Mouse (Mus musculus): ENCODE measurements around the gene Ugt1a9. TPM values are rescaled to one million over a fixed set of nuclear protein-coding genes. Genes with fewer than 3 reads are reported as not detected.

Gene Ugt1a9
- total RNA-seq, 1 experiment from 2014 or later: 5.9 TPM

GRCm38 (mm10) chr1:88235894-88236415, 165.4 kb downstream of the Ugt1a9 start:
- no peak for DNase-seq

GRCm38 (mm10) chr1:88237311-88237710, 166.7 kb downstream of the Ugt1a9 start:
- no peak for DNase-seq

GRCm38 (mm10) chr1:88238771-88239170, 168.2 kb downstream of the Ugt1a9 start:
- no peak for DNase-seq

GRCm38 (mm10) chr1:88240072-88240471, 169.5 kb downstream of the Ugt1a9 start:
- peak; percentile 59 for DNase-seq

GRCm38 (mm10) chr1:88240579-88240978, 170.0 kb downstream of the Ugt1a9 start:
- no peak for DNase-seq

- no peak for DNase-seq
Measured at GRCm38 (mm10) chr1:88243861-88244260, 173.3 kb downstream of the Ugt1a9 start.

DNA sequence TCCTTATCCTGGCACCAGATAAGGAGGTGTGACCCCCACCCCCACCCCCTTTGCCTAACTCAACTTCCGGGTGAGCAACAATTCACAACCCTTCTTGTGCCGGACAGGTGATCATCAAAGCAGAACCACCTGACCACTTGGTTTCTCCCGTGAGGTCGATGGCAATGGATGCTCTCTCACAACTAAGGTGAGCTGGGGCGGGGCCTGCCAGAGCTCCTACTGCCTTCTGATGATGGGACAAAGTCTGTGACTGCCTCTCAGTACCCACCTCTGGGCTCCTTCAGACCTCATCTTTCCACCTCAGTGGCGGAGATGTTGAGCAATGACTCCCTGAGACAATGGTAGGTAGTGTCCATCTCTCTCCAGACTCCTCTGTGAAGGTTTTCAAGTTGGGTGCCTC, 175.3 kb downstream of the Ugt1a9 start:
- DNase-seq: no peak

- DNase-seq: no peak
Measured at GRCm38 (mm10) chr1:88246386-88246785, 175.8 kb downstream of the Ugt1a9 start.

GRCm38 (mm10) chr1:88247660-88248059, 177.1 kb downstream of the Ugt1a9 start:
- DNase-seq: no peak

DNA sequence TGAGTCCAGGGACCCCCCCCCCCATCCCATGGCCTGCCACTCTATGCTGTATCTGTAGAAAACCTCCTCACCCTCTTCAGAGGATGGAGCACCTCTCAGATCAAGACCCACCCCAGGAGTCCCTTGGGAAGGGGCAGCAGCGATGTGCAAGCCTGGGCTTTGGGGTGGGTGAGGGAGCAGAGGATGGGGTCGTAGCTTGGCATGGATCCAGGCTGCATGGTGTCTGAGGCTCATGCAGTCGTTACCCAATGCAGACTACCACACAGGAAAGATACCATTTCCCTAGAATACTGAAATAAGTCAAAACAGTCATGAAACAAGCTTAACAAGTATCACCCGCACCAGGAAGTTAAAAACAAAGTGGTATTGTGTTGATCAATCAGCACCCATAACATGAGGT, 178.1 kb downstream of the Ugt1a9 start:
- DNase-seq: no peak

- no peak for DNase-seq
Measured at GRCm38 (mm10) chr1:88249596-88249995, 179.0 kb downstream of the Ugt1a9 start.

- no peak for DNase-seq
Measured at GRCm38 (mm10) chr1:88250023-88250422, 179.4 kb downstream of the Ugt1a9 start.

DNA sequence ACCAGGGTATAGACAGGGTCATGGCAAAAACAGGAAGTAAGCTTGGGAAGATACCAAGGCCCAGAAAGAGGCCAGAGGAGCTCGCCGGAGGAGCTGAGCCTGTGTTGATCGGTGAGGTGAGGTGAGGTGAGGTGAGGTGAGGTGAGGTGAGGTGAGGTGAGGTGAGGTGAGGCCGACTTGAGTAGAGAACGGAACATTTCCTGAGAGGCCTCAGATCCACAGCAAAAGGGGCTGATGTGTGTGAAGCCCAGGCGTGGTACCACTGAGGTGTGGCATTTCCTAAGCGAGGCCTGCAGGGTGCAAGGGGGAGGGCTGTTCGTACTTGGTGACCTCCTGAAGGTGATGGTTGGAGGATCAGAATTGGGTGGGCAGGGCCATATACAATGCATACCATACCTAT, 182.5 kb downstream of the Ugt1a9 start:
- no peak for DNase-seq

- DNase-seq: no peak
Measured at GRCm38 (mm10) chr1:88253540-88253939, 182.9 kb downstream of the Ugt1a9 start.

GRCm38 (mm10) chr1:88254793-88255465, 184.3 kb downstream of the Ugt1a9 start:
- DNase-seq: no peak

DNA sequence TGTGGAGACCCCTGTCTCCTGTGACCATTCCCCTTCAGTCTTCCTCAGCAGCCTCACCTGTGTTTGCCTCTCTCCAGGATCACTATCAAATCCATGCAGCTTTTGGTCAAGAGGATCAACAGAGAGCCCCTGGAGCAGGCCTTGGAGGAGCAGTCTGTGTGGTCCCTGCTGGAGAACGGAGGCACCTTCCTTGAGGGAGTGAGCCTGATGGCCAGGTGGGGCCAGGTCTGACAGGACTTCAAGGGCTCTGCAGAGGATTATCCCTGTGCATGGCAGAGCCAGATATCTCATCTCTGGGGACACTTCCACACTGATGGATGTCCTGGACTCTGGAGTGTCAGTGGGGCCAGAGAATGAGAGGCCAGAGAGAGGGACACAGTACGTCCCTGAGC, 184.9 kb downstream of the Ugt1a9 start:
- no peak for DNase-seq

DNA sequence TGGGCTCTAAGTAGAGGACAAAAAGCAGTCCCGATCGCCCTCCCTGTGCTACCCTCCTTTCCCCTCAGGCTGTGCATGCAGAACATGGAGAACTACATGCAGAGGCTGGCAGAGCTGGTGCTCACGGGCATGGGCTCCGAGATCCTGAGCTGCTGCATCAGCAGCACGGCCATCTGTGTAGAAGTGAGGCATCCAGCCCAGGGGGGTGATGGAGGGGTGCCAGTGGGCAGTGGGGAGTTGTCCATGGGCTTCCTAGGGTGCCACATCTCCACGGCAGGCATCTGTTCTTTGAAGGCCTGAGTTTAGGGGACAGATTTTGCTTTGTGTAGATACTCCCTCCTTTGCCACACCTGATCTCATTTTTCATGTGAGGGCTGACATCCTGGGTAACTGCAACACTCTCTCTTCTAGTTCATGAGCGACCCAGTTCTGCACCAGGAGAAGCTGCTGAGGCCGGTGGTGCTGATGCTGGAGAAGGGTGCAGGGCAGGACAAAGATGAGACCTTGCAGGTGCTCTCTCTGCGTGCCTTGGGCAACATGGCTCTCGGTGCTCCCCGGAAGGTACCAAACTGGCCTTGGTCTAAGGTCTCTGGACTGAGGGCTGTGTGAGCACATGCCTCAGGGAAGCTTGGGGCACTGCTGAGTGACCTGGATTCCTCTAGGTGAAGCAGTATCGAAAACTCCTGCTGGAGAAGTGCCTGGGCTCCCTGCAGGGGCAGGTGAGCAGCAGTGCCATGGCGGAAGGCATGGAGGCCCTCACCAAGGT, 185.6 kb downstream of the Ugt1a9 start:
- DNase-seq: no peak

- no peak for DNase-seq
Measured at GRCm38 (mm10) chr1:88256886-88257663, 186.5 kb downstream of the Ugt1a9 start.

DNA sequence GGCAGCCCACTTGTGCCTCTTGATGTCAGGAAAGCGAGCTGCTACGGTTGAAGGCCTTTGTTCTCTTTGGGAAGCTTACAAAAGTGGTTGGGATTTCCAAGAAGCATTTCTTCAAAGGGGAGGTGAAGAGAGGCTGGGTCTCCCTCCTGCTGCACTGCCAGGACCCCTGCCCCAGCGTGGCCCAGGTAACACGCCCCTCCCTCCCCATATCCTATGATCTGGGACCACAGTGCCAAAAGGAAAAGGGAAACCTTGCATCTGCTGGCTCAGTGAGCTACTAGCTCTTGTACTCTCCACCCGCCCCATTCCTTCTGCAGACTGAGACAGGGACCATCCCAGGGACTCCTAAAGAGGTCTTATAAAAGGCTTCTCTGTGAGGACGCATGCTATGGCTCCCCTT, 187.1 kb downstream of the Ugt1a9 start:
- no peak for DNase-seq

DNA sequence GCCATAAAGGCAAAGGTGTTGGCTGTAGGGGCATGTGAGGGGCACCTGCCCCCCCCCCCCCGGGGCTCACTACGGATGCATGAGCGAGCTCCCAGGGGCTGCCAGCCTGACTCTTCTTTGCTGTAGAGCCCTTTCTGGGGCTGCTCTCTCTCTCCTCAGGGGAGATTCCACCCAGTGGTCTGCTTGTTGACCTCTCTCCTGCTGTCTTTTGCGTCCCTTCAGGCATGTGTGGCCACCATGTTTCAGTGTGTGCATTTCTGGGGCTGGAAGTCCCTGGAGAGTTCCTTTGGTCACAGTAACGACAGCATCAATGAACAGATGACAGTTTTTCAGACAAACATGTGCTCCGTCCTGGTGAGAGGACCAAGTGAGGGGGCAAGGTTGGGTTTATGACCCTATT, 187.8 kb downstream of the Ugt1a9 start:
- DNase-seq: no peak

DNA sequence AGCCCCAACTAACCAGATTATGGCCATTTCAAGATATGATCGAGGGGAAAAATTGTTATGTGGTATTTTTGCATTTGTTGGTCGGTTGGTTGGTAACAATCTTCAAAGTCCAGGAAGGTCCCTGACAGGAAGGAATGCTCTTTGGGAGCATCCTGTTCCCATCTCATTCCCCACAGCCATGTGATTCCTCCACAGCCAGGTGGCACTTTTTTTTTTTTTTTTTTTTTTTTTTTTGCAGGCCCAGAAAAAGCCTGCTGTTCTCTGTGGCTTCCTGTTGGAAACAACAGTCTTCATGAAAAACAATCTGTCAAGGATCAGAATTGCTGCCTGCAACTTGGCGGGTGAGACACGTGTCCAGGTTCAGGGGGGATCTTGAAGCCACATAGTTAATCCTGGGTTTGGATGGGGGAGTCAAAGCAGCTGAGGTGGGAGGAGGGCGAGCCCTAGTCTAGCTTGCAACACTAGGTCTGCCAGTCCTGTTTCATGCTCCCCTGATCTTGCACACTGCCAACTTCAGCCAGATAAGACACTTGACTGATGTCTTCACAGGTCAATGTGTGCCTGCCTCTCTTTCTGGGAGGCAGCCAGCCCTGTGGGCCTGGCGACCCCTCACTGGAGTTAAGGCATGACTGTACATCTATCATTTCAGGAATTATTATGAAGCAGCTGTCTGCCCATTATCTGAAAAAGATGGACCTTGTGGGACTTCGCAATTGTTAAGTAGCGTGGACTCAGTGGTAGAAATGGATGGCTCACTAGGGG, 188.5 kb downstream of the Ugt1a9 start:
- peak; percentile 64 for DNase-seq

- no peak for DNase-seq
Measured at GRCm38 (mm10) chr1:88259643-88260024, 189.0 kb downstream of the Ugt1a9 start.

All from adrenal gland, postnatal 14 days (tissue).